Mouse (Mus musculus) hindbrain, embryonic 11.5 days (tissue): ENCODE measurements around the gene Gcnt4. TPM values are rescaled to one million over a fixed set of nuclear protein-coding genes. Genes with fewer than 3 reads are reported as not detected.

Experiments used
- ATAC-seq: fragments of 200-750 bp; cut with Nextera tagmentation; 2 replicates; pipeline ENCODE4 v1.8.0; 2017; ENCODE audit warnings: mild to moderate bottlenecking, moderate TSS enrichment, moderate library complexity; ENCODE audit not compliant: low FRiP score
- DNase-seq: peaks from one replicate; pipeline ENCODE4 v3.0.0-alpha.2; 2015; ENCODE audit warnings: low spot score
- H3K27ac ChIP-seq: fragments of 300-500 bp; sonication (generic); 2 replicates; pipeline ENCODE4 v1.5.1; 2014; ENCODE audit warnings: mild to moderate bottlenecking, low read depth, low read length
- H3K27me3 ChIP-seq: fragments of 300-500 bp; sonication (generic); 2 replicates; pipeline ENCODE4 v1.6.1; 2014; ENCODE audit warnings: mild to moderate bottlenecking, low read length, moderate library complexity, mixed read lengths; ENCODE audit not compliant: control insufficient read depth, insufficient read depth
- H3K36me3 ChIP-seq: fragments of 300-500 bp; sonication (generic); 2 replicates; pipeline ENCODE4 v1.6.1; 2014; ENCODE audit warnings: mild to moderate bottlenecking, low read length, moderate library complexity, mixed read lengths; ENCODE audit not compliant: control insufficient read depth, insufficient read depth
- H3K4me1 ChIP-seq: fragments of 300-500 bp; sonication (generic); replicated peaks from 2 replicates; pipeline ENCODE4 v1.6.1; 2014; ENCODE audit warnings: low read length, mixed read lengths; ENCODE audit not compliant: control insufficient read depth, insufficient read depth
- H3K4me2 ChIP-seq: fragments of 300-500 bp; sonication (generic); replicated peaks from 2 replicates; pipeline ENCODE4 v1.6.1; 2014; ENCODE audit warnings: mild to moderate bottlenecking, low read depth, low read length
- H3K4me3 ChIP-seq: fragments of 300-500 bp; sonication (generic); 2 replicates; pipeline ENCODE4 v1.5.1; 2014; ENCODE audit warnings: low read depth, low read length
- H3K9ac ChIP-seq: fragments of 300-500 bp; sonication (generic); 2 replicates; pipeline ENCODE4 v1.6.1; 2014; ENCODE audit warnings: low read depth, low read length
- H3K9me3 ChIP-seq: fragments of 300-500 bp; sonication (generic); 2 replicates; pipeline ENCODE4 v1.6.1; 2016; ENCODE audit warnings: low read length; ENCODE audit not compliant: control insufficient read depth
- WGBS: fragments of 180-500 bp; shearing (Covaris S2); extraction: QIAGEN DNeasy Blood & Tissue Kit; methylation state at CpG from one replicate; pipeline ENCODE4 v1.1.7; 2014; 5-methylcytosine and 5-hydroxymethylcytosine counted together
- polyA plus RNA-seq: library from polyadenylated mRNA; unstranded; fragments of >200 nt; fragmentation: Nextera tagmentation; extraction: Ambion mirVana; gene quantifications from 2 replicates; pipeline ENCODE4 v1.2.1, GENCODE M21; 2014

Gcnt4 gene
- polyA plus RNA-seq, 1 experiment from 2014 or later: 0.17 TPM

- ATAC-seq (no peak), DNase-seq (no peak)
- Histone ChIP-seq H3K9me3 (no peaks in the 10 kb centered on the region), H3K36me3 (no peaks in the 10 kb centered on the region), H3K4me3 (no peak overlapping the region), H3K27ac (no peak overlapping the region), H3K4me1 (no peaks in the 10 kb centered on the region), H3K9ac (no peak overlapping the region), H3K4me2 (no peak overlapping the region), H3K27me3 (no peaks in the 10 kb centered on the region)
Measured at GRCm38 (mm10) chr13:96980561-96980960, 56.1 kb downstream of the Gcnt4 start.

- no peaks in the 10 kb centered on the region for H3K27me3 ChIP-seq
- ATAC-seq (no peak), DNase-seq (no peak)
- H3K9ac ChIP-seq: no peak overlapping the region
- no peak overlapping the region for H3K4me2 ChIP-seq
- no peak overlapping the region for H3K4me3 ChIP-seq
- H3K27ac ChIP-seq: no peak overlapping the region
- H3K4me1 ChIP-seq: no peaks in the 10 kb centered on the region
- 63% methylated on average over 26 of the region's 26 CpGs for WGBS
- H3K36me3 ChIP-seq: no peaks in the 10 kb centered on the region
- H3K9me3 ChIP-seq: no peaks in the 10 kb centered on the region
Measured at GRCm38 (mm10) chr13:96983251-96984126, 59.0 kb downstream of the Gcnt4 start.

GRCm38 (mm10) chr13:96984688-96985087 lies 60.2 kb downstream of the Gcnt4 start:
- H3K9ac ChIP-seq: no peak overlapping the region
- DNase-seq (no peak), ATAC-seq (no peak)
- H3K9me3 ChIP-seq: no peaks in the 10 kb centered on the region
- H3K4me2 ChIP-seq: no peak overlapping the region
- H3K4me3 ChIP-seq: no peak overlapping the region
- no peak overlapping the region for H3K27ac ChIP-seq
- no peaks in the 10 kb centered on the region for H3K36me3 ChIP-seq
- WGBS: 74% methylated on average over 5 of the region's 5 CpGs
- no peaks in the 10 kb centered on the region for H3K27me3 ChIP-seq
- no peaks in the 10 kb centered on the region for H3K4me1 ChIP-seq

- H3K36me3 ChIP-seq: no peaks in the 10 kb centered on the region
- H3K9ac ChIP-seq: no peak overlapping the region
- H3K4me1 ChIP-seq: no peaks in the 10 kb centered on the region
- ATAC-seq (no peak), DNase-seq (no peak)
- no peaks in the 10 kb centered on the region for H3K9me3 ChIP-seq
- no peak overlapping the region for H3K4me3 ChIP-seq
- WGBS: 73% methylated on average over 12 of the region's 12 CpGs
- no peak overlapping the region for H3K4me2 ChIP-seq
- no peak overlapping the region for H3K27ac ChIP-seq
- no peaks in the 10 kb centered on the region for H3K27me3 ChIP-seq
Measured at GRCm38 (mm10) chr13:96985599-96986275, 61.2 kb downstream of the Gcnt4 start.

GRCm38 (mm10) chr13:96989129-96989528 lies 64.6 kb downstream of the Gcnt4 start:
- Histone ChIP-seq H3K9ac (no peak overlapping the region), H3K9me3 (no peaks in the 10 kb centered on the region), H3K36me3 (no peaks in the 10 kb centered on the region), H3K27ac (no peak overlapping the region), H3K4me2 (no peak overlapping the region), H3K4me3 (no peak overlapping the region), H3K4me1 (no peaks in the 10 kb centered on the region), H3K27me3 (no peaks in the 10 kb centered on the region)
- no peak for DNase-seq
- 96% methylated on average over 16 of the region's 16 CpGs for WGBS
- ATAC-seq: no peak

GRCm38 (mm10) chr13:96990045-96990444 lies 65.6 kb downstream of the Gcnt4 start:
- no peak overlapping the region for H3K4me3 ChIP-seq
- 87% methylated on average over 3 of the region's 3 CpGs for WGBS
- no peak overlapping the region for H3K27ac ChIP-seq
- no peaks in the 10 kb centered on the region for H3K36me3 ChIP-seq
- ATAC-seq (no peak), DNase-seq (no peak)
- no peaks in the 10 kb centered on the region for H3K9me3 ChIP-seq
- no peak overlapping the region for H3K9ac ChIP-seq
- no peak overlapping the region for H3K4me2 ChIP-seq
- no peaks in the 10 kb centered on the region for H3K4me1 ChIP-seq
- no peaks in the 10 kb centered on the region for H3K27me3 ChIP-seq

- Histone ChIP-seq H3K9me3 (no peaks in the 10 kb centered on the region), H3K27ac (no peak overlapping the region), H3K27me3 (no peaks in the 10 kb centered on the region), H3K4me1 (no peaks in the 10 kb centered on the region), H3K36me3 (no peaks in the 10 kb centered on the region), H3K9ac (no peak overlapping the region), H3K4me3 (no peak overlapping the region), H3K4me2 (no peak overlapping the region)
- WGBS: 85% methylated on average over 14 of the region's 14 CpGs
- DNase-seq: no peak
- ATAC-seq: no peak
Measured at GRCm38 (mm10) chr13:96990561-96991265, 66.2 kb downstream of the Gcnt4 start.

GRCm38 (mm10) chr13:96993291-96993989 lies 69.0 kb downstream of the Gcnt4 start:
- no peak for ATAC-seq
- H3K9me3 ChIP-seq: no peaks in the 10 kb centered on the region
- H3K9ac ChIP-seq: no peak overlapping the region
- H3K4me3 ChIP-seq: no peak overlapping the region
- H3K4me2 ChIP-seq: no peak overlapping the region
- DNase-seq: no peak
- no peaks in the 10 kb centered on the region for H3K27me3 ChIP-seq
- no peaks in the 10 kb centered on the region for H3K36me3 ChIP-seq
- no peak overlapping the region for H3K27ac ChIP-seq
- 31% methylated on average over 8 of the region's 8 CpGs for WGBS
- no peaks in the 10 kb centered on the region for H3K4me1 ChIP-seq
